Mouse (Mus musculus) kidney, embryonic 16.5 days (tissue): ENCODE results near the gene Pecam1. TPM values are rescaled to one million over a fixed set of nuclear protein-coding genes. Genes with fewer than 3 reads are reported as not detected.
"Not testable (repeated sequence)": the region's sequence is repeated elsewhere in the genome, so short reads cannot be mapped to it uniquely, and the experiment has no call there.

ENCODE experiments used
- ATAC-seq: fragments of 200-750 bp; cut with Nextera tagmentation; 2 replicates; pipeline ENCODE4 v1.8.0; 2017; ENCODE audit warnings: moderate TSS enrichment; ENCODE audit not compliant: low FRiP score, low TSS enrichment
- H3K27ac ChIP-seq: fragments of 300-500 bp; sonication (generic); 2 replicates; pipeline ENCODE4 v1.5.1; 2014; ENCODE audit warnings: low read length
- H3K27me3 ChIP-seq: fragments of 300-500 bp; sonication (generic); 2 replicates; pipeline ENCODE4 v1.6.1; 2014; ENCODE audit warnings: low read length, control low read depth, mixed read lengths; ENCODE audit not compliant: insufficient read depth
- H3K36me3 ChIP-seq: fragments of 300-500 bp; sonication (generic); 2 replicates; pipeline ENCODE4 v1.6.1; 2014; ENCODE audit warnings: low read length, control low read depth, mixed read lengths; ENCODE audit not compliant: insufficient read depth
- H3K4me1 ChIP-seq: fragments of 300-500 bp; sonication (generic); 2 replicates; pipeline ENCODE4 v1.6.1; 2014; ENCODE audit warnings: low read length, control low read depth, mixed read lengths; ENCODE audit not compliant: insufficient read depth
- H3K4me2 ChIP-seq: fragments of 300-500 bp; sonication (generic); replicated peaks from 2 replicates; pipeline ENCODE4 v1.6.1; 2014; ENCODE audit warnings: low read depth, low read length
- H3K4me3 ChIP-seq: fragments of 300-500 bp; sonication (generic); 2 replicates; pipeline ENCODE4 v1.5.1; 2014; ENCODE audit warnings: mild to moderate bottlenecking, low read length
- H3K9ac ChIP-seq: fragments of 300-500 bp; sonication (generic); replicated peaks from 2 replicates; pipeline ENCODE4 v1.6.1; 2014; ENCODE audit warnings: low read length
- H3K9me3 ChIP-seq: fragments of 300-500 bp; sonication (generic); 2 replicates; pipeline ENCODE4 v1.6.1; 2016; ENCODE audit warnings: low read length, control low read depth
- WGBS: fragments of 180-500 bp; shearing (Covaris S2); extraction: QIAGEN DNeasy Blood & Tissue Kit; methylation state at CpG from one replicate; pipeline ENCODE4 v1.1.7; 2014; 5-methylcytosine and 5-hydroxymethylcytosine counted together
- polyA plus RNA-seq: library from polyadenylated mRNA; unstranded; fragments of >200 nt; fragmentation: Nextera tagmentation; extraction: Ambion mirVana; gene quantifications from 2 replicates; pipeline ENCODE4 v1.2.1, GENCODE M21; 2015

The Pecam1 gene
- polyA plus RNA-seq, 1 experiment from 2014 or later, result 74.9 TPM

DNA sequence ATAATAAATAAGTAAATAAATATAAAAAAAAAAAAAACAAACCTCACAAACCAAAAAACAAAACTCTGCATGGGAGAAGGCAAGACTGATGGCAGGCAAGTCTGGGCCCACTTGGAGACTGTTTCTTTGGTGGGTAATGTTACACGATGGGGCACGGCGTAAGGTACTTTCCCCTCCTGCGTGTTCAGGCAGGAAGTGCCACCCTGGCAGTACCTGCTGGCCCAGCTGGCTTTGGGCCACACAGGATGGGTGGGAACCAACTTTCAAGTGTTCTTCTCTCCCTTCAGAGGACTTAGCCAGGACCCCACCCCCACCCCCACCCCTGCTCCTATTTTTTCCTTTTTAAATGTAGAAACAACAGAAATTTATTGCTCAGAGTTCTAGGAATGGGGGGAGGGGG lies 85.1 kb downstream of the Pecam1 start:
- H3K4me1 ChIP-seq, result peaks cover 10% of the 10 kb centered on the region
- no peak for ATAC-seq
- H3K4me3 ChIP-seq, result no peak overlapping the region
- H3K36me3 ChIP-seq, result no peaks in the 10 kb centered on the region
- H3K9ac ChIP-seq, result no peak overlapping the region
- 85% methylated on average over 4 of the region's 4 CpGs for WGBS
- H3K4me2 ChIP-seq, result no peak overlapping the region
- H3K27me3 ChIP-seq, result no peaks in the 10 kb centered on the region
- no peaks in the 10 kb centered on the region for H3K9me3 ChIP-seq
- H3K27ac ChIP-seq, result no peak overlapping the region

DNA sequence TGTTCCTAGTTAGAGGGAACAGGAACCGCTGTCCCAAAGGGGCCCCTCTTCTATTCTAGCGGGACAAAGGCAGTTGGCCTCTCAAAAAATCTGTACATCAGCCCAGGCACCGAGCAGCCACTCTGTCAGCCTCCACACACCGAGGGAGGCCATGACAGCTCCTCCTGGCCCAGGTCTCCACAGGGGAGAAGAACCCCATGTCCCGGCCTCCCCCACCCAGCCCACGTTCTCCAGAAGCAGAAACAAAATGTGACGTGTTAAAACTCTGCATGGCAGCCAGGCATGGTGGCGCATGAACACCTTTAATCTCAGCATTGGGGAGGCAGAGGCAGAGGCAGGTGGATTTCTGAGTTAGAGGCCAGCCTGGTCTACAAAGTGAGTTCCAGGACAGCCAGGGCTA lies 85.7 kb downstream of the Pecam1 start:
- WGBS, result 74% methylated on average over 8 of the region's 8 CpGs

DNA sequence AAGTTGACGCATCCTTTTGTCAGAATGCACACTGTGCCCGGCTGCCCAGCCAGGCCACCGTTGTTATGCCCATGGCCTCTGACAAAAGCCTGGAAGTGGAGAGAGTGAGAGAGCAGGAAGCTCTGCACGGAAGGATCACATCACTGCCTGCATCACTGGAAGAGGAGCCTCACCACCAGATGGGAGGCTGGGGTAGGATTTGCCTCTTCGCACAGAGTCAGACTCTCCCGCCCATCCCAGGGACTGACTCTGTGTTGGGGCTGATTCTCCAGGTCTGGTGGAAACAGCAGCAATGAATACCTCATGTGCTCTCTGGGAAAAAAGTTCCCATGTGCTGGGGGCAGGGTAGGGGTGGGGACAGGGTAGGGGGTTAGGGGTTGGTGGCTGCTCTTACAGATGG lies 86.6 kb downstream of the Pecam1 start:
- no peaks in the 10 kb centered on the region for H3K9me3 ChIP-seq
- H3K27me3 ChIP-seq, result no peaks in the 10 kb centered on the region
- WGBS, result 67% methylated on average over 6 of the region's 6 CpGs
- no peak overlapping the region for H3K4me3 ChIP-seq
- H3K9ac ChIP-seq, result no peak overlapping the region
- H3K4me2 ChIP-seq, result no peak overlapping the region
- H3K4me1 ChIP-seq, result peaks cover 20% of the 10 kb centered on the region
- peak overlapping the region; percentile 34; the same call in 1 of the 2 replicates for H3K27ac ChIP-seq
- no peak for ATAC-seq
- H3K36me3 ChIP-seq, result no peaks in the 10 kb centered on the region

More for the DNA sequence above, 85.7 kb downstream of the Pecam1 start:
- H3K27me3 ChIP-seq, result no peaks in the 10 kb centered on the region
- H3K9me3 ChIP-seq, result no peaks in the 10 kb centered on the region
- H3K36me3 ChIP-seq, result no peaks in the 10 kb centered on the region
- H3K4me3 ChIP-seq, result no peak overlapping the region
- peaks cover 15% of the 10 kb centered on the region for H3K4me1 ChIP-seq
- H3K9ac ChIP-seq, result no peak overlapping the region
- H3K4me2 ChIP-seq, result no peak overlapping the region
- no peak for ATAC-seq
- 0 out of 2 replicates have a peak overlapping the region, but pooled peaks have one; percentile 20 for H3K27ac ChIP-seq

DNA sequence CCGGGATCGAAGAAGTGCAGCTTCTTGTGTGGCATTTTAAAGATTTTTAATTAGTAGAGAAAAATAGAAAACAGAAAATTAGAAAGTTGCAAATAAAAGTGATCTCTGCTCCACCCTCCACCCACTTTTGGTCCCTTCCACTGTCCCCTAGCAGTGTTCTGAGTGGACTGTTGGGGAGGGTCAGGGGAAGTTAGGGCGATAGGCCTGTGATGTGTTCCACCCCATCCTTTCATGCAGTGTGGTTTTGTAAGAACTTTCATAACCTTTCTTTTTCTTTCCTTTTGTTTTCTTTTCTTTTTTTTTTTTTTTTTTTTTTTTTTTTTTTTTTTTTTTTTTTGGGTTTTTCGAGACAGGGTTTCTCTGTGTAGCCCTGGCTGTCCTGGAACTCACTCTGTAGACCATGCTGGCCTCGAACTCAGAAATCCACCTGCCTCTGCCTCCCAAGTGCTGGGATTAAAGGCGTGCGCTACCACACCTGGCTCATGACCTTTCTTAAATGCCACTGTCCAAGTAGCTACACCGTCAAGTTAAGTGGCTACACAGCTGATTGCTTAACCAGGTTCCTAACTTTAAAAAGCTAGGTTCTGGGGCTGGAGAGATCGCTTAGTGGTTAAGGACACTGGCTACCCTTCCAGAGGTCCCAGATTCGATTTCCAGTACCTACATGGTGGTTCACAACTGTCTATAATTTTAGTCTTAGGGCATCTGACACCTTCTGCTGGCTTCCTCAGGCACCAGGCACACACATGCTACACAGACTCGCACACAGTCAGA lies 87.6 kb downstream of the Pecam1 start:
- Histone ChIP-seq H3K9me3 (no peaks in the 10 kb centered on the region), H3K27ac (no peak overlapping the region), H3K4me1 (peaks cover 30% of the 10 kb centered on the region), H3K4me3 (no peak overlapping the region), H3K27me3 (no peaks in the 10 kb centered on the region), H3K9ac (no peak overlapping the region), H3K4me2 (no peak overlapping the region), H3K36me3 (no peaks in the 10 kb centered on the region)
- WGBS, result 88% methylated on average over 10 of the region's 11 CpGs
- ATAC-seq, result no peak

DNA sequence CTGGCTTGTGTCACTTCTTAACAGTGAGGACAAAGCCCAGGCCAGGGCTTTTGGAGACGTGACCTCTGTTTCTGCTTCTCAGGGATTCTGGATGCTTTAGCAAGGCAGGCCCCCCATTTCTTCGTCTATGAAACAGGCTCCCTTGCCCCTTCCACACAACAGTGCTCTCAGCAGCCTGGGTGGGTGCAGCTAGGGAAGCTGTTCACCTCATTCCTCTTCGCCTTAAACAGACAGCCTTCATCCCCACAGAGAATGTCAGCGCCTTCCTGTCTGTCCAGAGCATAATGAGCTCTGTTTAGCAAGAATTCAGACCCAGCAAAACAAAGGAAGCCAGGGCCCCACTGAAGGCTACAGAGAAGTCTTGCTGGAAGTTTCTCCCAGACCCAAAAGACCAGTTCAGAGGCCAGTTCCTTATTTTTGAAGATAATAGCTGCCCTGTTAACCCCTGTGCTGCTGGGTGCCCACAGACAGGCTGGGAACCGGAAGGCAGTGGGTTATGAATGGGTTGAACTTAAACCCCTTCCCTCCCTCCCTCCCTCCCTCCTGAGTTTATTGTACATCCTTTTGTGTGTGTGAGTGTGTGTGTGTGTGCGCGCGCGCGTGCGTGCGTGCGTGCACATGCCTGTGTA lies 89.9 kb downstream of the Pecam1 start:
- peak; percentile 33 for ATAC-seq

DNA sequence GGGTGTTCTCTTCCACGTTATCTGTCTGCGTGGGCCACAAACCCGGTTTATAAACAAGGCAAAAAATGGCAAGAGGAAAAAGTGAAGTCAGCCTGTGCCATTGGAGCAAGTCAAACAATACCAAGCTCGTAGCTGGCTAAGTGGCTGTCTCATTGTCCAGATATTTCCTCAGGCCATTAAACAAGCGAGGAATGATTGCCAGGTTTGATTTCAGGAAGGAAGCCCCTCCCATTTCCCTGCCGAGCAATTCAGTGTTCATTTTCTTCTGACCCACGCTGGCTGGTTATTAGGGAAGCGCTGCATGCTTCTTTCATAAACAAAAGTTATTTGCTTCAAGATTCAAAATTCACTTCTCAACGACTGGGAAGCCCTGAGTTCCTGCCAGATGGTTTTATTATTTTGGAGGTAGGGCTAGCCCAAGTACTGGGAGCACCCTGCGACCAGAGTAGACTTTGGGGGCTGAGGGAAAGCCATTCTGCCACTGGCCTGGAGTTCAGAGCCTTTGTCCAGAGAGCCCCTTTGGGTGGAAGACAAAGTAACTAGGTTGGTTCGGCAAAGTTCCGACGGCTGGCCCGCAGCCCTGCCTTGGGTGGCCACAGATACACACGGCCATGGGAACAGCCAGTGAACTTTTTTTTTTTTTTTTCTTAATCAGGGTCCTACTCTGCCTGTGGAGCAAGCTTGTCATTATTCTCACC lies 90.7 kb downstream of the Pecam1 start:
- ATAC-seq, result 0 out of 2 replicates have a peak, but pooled peaks have one; percentile 33
- Histone ChIP-seq H3K27ac (peak overlapping the region; percentile 96), H3K4me2 (peak overlapping the region; percentile 22; the same call in 1 of the 2 replicates), H3K27me3 (no peaks in the 10 kb centered on the region), H3K4me1 (peaks cover 36% of the 10 kb centered on the region), H3K9me3 (no peaks in the 10 kb centered on the region), H3K9ac (peak overlapping the region; percentile 52), H3K36me3 (no peaks in the 10 kb centered on the region), H3K4me3 (no peak overlapping the region)
- 38% methylated on average over 15 of the region's 15 CpGs for WGBS

More for the DNA sequence above, 89.9 kb downstream of the Pecam1 start:
- H3K4me3 ChIP-seq, result no peak overlapping the region
- H3K27ac ChIP-seq, result peak overlapping the region; percentile 96
- 68% methylated on average over 13 of the region's 13 CpGs for WGBS
- H3K36me3 ChIP-seq, result no peaks in the 10 kb centered on the region
- peak overlapping the region; percentile 56 for H3K9ac ChIP-seq
- peaks cover 36% of the 10 kb centered on the region for H3K4me1 ChIP-seq
- no peaks in the 10 kb centered on the region for H3K27me3 ChIP-seq
- H3K9me3 ChIP-seq, result no peaks in the 10 kb centered on the region
- no peak overlapping the region for H3K4me2 ChIP-seq

GRCm38 (mm10) chr11:106658051-106658880 lies 92.2 kb downstream of the Pecam1 start:
- WGBS, result 16% methylated on average over 14 of the region's 14 CpGs
- Histone ChIP-seq H3K9me3 (no peaks in the 10 kb centered on the region), H3K27ac (peak overlapping the region; percentile 96), H3K27me3 (no peaks in the 10 kb centered on the region), H3K4me1 (peaks cover 36% of the 10 kb centered on the region), H3K36me3 (no peaks in the 10 kb centered on the region), H3K4me3 (no peak overlapping the region), H3K4me2 (0 out of 2 replicates have a peak overlapping the region, but pooled peaks have one; percentile 0), H3K9ac (peak overlapping the region; percentile 30)
- peak; percentile 67 for ATAC-seq

- 86% methylated on average over 5 of the region's 5 CpGs for WGBS
- not testable (repeated sequence) for H3K9me3 ChIP-seq, H3K27me3 ChIP-seq, H3K4me2 ChIP-seq, H3K36me3 ChIP-seq, H3K9ac ChIP-seq, ATAC-seq, H3K4me3 ChIP-seq
- H3K27ac ChIP-seq, result peak overlapping the region; percentile 96; the same call in 1 of the 2 replicates
- peaks cover 36% of the 10 kb centered on the region for H3K4me1 ChIP-seq
Observed at GRCm38 (mm10) chr11:106656896-106657498, 93.4 kb downstream of the Pecam1 start.

GRCm38 (mm10) chr11:106648347-106648746 lies 102.1 kb downstream of the Pecam1 start:
- H3K9ac ChIP-seq, result no peak overlapping the region
- H3K4me1 ChIP-seq, result no peaks in the 10 kb centered on the region
- 24% methylated on average over 13 of the region's 13 CpGs for WGBS
- H3K9me3 ChIP-seq, result no peaks in the 10 kb centered on the region
- H3K27me3 ChIP-seq, result no peaks in the 10 kb centered on the region
- no peaks in the 10 kb centered on the region for H3K36me3 ChIP-seq
- H3K4me2 ChIP-seq, result no peak overlapping the region
- H3K4me3 ChIP-seq, result no peak overlapping the region
- H3K27ac ChIP-seq, result no peak overlapping the region
- ATAC-seq, result no peak
